Mouse (Mus musculus) cerebellum, adult 2 months (tissue): Measurements from ENCODE around the gene Muc1.

Source experiments
- CTCF ChIP-seq: fragments of 200-500 bp; IDR thresholded peaks from 2 replicates; pipeline ENCODE4 v1.5.1; 2011; ENCODE audit warnings: low read depth, mild to moderate bottlenecking, control low read depth, low read length, moderate library complexity, borderline replicate concordance; ENCODE audit not compliant: insufficient read depth
- POLR2A ChIP-seq: fragments of 200-500 bp; IDR thresholded peaks from 2 replicates; pipeline ENCODE4 v1.6.1; 2011; ENCODE audit warnings: low read length, control low read depth, borderline replicate concordance; ENCODE audit not compliant: insufficient read depth

GRCm38 (mm10) chr3:89278107-89278506 is 49.2 kb downstream of the Muc1 start:
- TF ChIP-seq POLR2A (no peak), CTCF (no peak)
